Mouse (Mus musculus): ENCODE data around the gene Itga5.

Itga5 gene

DNA sequence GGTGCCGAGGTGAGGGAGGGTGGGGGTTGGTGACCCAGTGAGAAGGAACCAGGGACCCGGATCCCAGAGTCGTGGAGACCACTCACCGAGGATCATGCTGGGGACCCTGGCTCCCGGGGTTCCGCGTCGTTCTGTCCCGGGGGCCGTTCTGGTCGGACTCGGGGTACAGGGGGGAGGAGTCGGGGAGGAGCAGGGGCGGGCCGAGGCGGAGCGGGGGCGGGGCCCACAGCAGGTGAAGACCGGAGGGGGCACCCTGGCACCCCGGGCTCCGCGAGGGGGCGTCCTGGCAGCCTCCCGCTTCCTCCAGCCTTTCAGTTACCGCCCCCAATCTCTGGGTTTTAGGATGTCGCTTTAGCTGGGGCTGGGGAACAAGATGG lies 26.6 kb downstream of the Itga5 start, which contains the start of gene Zfp385a:
Zfp385a (minus strand) TSS at position 133 of the 377 bp plus-strand sequence.
- DNase-seq (ENCODE audit: low read depth) = peak; percentile 74

DNA sequence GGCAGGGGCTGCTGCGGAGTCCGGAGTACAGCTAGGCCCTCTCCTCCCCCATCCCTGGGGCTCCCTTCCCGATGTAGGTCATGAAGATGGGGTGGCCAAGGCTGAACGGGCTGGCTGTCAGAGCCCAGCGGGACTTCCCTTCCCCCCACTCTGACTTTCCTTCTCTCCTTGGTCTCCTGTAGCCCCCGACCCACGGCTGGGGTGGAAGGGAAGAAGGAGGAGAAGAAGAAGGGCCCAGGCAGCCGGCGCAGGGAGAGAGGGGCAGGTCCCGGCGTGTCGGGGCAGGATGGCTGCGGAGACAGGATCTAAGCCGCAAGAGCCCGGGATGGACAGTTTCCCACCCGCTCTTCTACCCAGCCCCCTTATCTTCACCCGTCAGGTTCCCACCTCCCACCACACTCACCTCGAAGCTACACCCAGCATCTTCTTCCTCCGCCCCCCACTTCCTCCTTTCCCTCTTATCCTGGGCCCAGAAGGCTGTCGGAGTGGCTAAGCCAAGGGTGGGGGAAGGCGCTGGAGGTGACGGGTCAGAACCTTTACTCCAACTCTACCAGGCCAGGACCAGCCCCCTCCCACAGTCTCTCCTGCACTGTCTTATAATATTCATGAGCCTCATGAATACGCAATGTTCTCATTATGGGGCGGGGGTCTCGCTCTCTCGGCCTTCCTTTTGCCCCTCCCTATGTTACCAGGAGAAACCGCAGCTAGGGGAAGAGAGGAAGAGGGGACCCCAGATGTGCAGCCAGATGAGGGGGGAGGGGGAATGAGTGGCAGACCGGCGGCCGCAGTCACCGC lies 27.2 kb downstream of the Itga5 start:
- DNase-seq (ENCODE audit: low read depth) = peak; percentile 31

DNA sequence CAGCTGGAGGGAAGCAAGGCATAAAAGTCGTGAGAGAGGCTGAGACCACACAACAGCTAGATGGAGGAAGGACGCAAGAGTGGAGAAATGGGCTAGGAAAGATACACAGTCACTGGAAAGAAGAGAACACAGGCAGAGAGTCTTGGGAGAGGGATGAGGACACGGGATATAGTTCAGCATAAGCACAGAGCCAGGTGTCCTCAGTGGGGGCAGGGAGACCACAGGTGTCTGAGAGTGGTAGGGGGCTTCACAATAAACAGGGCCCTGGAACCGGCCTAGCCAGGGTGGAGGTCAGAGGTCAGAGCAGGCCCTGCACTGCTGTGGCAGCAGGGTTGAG lies 27.8 kb downstream of the Itga5 start:
- DNase-seq (ENCODE audit: low read depth) = no peak

- DNase-seq (ENCODE audit: low read depth) = no peak
Measured at GRCm38 (mm10) chr15:103336996-103337667, 29.4 kb downstream of the Itga5 start.

GRCm38 (mm10) chr15:103335488-103336235 lies 30.9 kb downstream of the Itga5 start:
- no peak for DNase-seq (ENCODE audit: low read depth)

DNA sequence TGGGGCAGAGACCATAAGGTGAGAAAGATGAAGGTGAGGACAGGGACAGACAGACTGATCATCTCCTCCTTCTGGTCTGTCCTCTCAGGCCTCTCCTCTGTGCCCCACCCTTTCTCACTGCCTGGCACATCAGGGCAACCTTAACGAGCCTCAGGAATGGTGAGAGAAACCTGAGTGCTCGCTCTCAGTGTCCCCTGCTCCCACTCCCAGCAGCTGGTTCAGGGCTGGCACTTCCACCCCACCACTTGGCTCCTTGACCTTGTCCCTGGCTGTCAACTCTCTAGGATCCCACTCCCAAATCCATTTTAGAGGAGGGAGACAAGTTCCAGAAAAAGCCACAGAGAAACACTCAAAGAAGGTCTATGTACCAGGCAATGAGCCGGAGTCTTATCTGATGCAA lies 31.5 kb downstream of the Itga5 start:
- no peak for DNase-seq (ENCODE audit: low read depth)

- DNase-seq (ENCODE audit: low read depth) = no peak
Measured at GRCm38 (mm10) chr15:103334194-103334593, 32.4 kb downstream of the Itga5 start.

GRCm38 (mm10) chr15:103333738-103334137 lies 32.8 kb downstream of the Itga5 start:
- DNase-seq (ENCODE audit: low read depth) = no peak

- no peak for DNase-seq (ENCODE audit: low read depth)
Measured at GRCm38 (mm10) chr15:103333081-103333615, 33.4 kb downstream of the Itga5 start.

DNA sequence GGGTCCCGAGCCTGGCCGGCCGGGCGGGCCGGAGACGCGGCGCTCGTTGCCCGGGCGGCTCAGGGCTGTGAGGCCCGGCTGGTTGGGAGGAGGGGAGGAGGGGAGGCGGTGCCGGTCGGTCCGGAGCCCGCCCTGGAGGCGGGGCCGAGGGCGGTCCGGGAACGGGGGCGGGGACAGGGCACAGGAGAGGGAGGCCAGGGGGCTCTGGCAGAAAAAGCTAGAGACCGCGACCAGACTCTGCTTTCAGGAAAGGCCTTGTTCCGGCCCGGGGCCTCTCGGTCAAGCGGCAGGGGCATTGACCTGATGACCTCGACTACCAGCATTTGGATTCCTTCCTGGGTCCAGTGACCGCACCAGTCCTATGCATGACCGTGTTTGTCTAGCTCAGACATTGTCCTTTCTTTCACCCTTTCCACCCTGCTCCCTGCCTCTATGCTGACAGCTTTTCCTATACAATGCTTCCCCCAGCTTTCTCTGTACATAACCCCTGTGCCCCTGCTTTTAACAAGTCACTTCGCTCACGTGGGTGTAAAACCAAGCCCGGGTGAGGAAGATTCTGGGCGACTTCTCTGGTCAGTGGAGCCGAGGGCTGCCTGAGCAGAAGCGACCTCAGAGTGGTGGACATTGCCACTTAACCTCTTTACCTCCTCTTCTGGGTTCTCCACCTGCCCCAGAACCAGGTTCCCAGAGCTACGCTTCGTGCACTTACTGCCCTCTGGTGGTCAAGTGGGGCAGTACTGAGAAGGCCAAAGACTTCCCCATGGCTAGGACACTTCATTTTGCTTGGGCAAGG lies 42.9 kb downstream of the Itga5 start:
- peak; percentile 88 for DNase-seq (ENCODE audit: low read depth)

- no peak for DNase-seq (ENCODE audit: low read depth)
Measured at GRCm38 (mm10) chr15:103323070-103323454, 43.5 kb downstream of the Itga5 start.

DNA sequence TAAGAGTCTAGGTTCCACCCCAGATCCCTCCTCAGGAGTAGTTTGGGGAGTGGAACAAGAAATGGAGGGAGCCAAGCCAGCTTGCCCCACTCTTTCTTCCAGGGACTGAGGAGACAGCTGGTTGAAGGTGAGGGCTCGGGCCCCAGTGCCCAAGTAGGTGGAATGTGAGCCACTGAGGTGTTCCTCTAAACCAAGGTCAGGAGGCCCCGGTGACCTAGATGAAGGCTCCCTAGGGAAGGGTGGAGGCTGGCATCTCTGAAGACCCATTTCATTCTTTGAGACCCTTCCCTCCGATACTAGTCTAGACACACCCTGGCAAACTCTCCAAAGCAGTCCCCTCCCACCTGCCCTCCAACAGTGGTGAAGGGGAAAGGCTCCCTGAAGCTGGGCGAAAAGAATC lies 44.2 kb downstream of the Itga5 start:
- DNase-seq (ENCODE audit: low read depth) = no peak

DNA sequence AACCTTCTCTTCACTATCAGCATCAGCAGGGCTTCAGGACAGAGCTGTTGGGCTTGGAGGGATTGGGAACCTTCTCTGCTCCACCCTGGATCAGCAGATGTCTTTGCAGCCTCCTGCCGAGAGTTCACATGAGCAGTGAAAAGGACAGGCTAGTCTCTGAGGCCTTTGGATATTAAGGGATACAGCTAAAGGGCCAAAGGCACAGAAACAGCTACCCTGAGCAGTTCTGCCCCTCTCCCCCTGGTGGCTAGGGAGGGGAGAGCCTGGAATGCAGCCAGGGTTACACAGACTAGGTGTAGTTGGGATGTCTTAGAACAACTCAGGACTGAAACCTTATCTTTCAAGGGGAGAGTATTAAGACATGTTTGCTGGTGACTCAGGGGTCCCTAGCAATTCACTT lies 45.5 kb downstream of the Itga5 start:
- DNase-seq (ENCODE audit: low read depth) = no peak

DNA sequence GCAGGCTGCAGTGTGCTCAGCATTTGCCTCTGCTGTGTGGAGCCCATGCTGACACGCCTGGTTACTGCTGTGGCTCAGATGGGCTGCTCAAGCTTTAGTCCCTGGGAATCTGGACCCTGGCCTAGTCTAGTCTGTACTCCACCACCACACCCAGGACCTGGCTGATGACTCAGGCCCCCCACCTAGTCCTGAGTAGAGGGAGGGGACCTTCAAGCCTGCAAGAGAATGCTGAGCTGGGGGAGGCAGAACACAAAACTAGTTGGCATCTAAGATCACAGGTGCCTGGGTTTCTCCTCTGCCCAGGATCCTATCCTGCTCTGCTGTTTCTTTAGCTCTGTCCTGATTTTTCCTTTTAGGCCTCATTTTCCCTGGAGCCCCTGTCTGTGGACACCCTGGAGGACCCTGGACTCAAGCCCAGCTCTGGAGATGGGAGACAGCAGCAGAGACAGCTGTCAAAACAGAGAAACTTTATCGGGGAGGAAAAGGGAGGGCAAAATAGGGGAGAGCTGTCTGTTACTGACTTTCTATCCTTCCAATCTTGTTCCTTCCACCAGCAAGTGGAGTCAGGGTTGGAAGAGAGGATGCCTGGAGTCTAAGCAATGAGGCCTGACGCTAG lies 48.3 kb downstream of the Itga5 start:
- DNase-seq (ENCODE audit: low read depth) = no peak

DNA sequence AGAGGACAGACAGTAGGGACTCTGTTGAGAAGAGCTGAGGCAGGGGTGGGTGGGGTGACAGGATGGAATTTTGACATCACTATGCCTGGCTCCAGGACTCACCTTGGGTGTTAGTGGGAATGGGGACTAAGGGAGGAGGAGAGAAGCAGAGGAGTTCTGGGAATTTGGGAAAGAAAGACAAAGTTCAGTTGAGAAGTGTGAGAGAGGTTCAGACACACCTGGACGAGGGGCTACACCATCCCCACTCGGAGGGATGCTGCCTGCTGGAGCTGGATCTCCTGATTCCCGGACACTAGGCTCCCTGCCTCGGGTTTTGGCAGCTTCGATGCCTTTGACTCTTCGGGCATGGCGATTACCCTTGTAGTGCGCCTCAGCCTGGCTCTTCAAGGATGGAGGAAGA lies 48.8 kb downstream of the Itga5 start:
- no peak for DNase-seq (ENCODE audit: low read depth)

DNA sequence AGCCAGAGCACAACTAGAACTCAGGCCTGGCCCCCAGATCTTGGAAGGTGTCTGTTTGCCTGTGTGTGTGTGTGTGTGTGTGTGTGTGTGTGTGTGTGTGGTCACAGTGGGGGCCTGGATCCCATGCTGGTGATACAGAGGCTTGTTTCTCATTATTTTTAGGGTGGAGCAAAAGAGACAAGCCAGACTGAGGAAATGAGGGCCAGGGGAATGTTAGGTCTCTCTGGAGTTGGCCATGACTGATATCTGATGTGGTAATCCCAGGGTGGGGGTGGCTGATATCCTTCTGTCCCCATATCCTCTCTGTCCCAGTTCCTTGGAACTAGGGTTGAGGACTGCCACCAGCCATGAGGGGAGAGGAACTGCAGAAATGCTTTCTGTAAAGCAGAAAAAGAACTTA lies 49.4 kb downstream of the Itga5 start:
- no peak for DNase-seq (ENCODE audit: low read depth)

- DNase-seq (ENCODE audit: low read depth) = no peak
Measured at GRCm38 (mm10) chr15:103315979-103316776, 50.4 kb downstream of the Itga5 start.

- DNase-seq (ENCODE audit: low read depth) = no peak
Measured at GRCm38 (mm10) chr15:103315011-103315502, 51.5 kb downstream of the Itga5 start.

DNA sequence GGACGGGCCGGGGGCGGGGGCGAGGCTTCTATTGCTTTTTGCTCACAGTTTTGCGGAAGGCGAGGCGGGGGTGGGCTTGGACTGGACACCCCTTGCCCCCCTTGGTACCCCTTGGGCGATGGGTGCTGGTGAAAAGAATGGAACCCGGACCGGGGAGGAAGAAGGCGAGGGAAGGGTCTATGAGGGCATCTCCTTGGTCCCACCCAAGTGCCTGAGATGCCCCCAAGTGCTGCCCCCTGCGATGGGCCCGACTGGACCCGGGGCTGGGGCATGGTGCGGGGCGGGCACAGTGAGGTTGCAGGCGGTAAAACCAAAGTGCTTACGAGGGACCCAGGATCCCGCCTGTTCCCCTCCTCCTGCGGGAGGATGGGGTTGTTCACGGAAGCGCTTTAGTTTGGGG lies 52.4 kb downstream of the Itga5 start:
- no peak for DNase-seq (ENCODE audit: low read depth)

GRCm38 (mm10) chr15:103313495-103314095 lies 53.0 kb downstream of the Itga5 start:
- peak; percentile 82 for DNase-seq (ENCODE audit: low read depth)
